Mouse (Mus musculus): Measurements from ENCODE around the gene Lcmt2.
"Not testable (repeated sequence)": the region's sequence is repeated elsewhere in the genome, so short reads cannot be mapped to it uniquely, and the experiment has no call there.

Gene Lcmt2

GRCm38 (mm10) chr2:121139266-121140017 is 1.0 kb downstream of the Lcmt2 start:
- Histone ChIP-seq H3K27me3 (ENCODE audit: control insufficient read depth, insufficient read depth, low read length, poor library complexity, severe bottlenecking) (no peaks in the 10 kb centered on the region), H3K36me3 (ENCODE audit: control insufficient read depth, insufficient read depth, low read length, poor library complexity, severe bottlenecking) (peaks cover 2% of the 10 kb centered on the region; the same call in 1 of the 2 replicates)
- DNase-seq (ENCODE audit: low read depth, low spot score), result peak; percentile 6

GRCm38 (mm10) chr2:121137371-121137770 is 3.1 kb downstream of the Lcmt2 start:
- no peaks in the 10 kb centered on the region for H3K36me3 ChIP-seq (ENCODE audit: control insufficient read depth, insufficient read depth, low read length, poor library complexity, severe bottlenecking)
- peak; percentile 15 for DNase-seq (ENCODE audit: low read depth, low spot score)
- no peaks in the 10 kb centered on the region for H3K27me3 ChIP-seq (ENCODE audit: control insufficient read depth, insufficient read depth, low read length, poor library complexity, severe bottlenecking)

DNA sequence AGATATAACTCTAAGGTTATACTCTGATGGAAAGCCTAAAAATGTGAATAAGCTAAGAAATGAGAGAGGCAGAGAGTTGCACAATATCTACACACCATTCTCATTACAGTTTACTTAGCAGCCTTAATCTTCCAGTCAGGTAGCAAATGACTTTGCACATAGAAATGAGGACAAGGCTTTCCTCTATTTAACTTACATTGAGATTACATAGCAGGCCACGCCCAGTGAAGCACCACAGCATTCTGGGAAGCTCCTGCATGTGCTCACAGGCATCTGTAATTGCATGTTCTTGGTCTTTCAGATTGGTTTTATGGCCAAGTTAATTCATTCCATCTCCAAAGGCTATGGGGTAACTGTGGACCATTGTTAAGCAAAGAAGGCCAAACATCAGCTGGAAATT is 7.6 kb downstream of the Lcmt2 start:
- Histone ChIP-seq H3K36me3 (ENCODE audit: control insufficient read depth, insufficient read depth, low read length, poor library complexity, severe bottlenecking) (no peaks in the 10 kb centered on the region), H3K27me3 (ENCODE audit: control insufficient read depth, insufficient read depth, low read length, poor library complexity, severe bottlenecking) (no peaks in the 10 kb centered on the region)
- no peak for DNase-seq (ENCODE audit: low read depth, low spot score)

DNA sequence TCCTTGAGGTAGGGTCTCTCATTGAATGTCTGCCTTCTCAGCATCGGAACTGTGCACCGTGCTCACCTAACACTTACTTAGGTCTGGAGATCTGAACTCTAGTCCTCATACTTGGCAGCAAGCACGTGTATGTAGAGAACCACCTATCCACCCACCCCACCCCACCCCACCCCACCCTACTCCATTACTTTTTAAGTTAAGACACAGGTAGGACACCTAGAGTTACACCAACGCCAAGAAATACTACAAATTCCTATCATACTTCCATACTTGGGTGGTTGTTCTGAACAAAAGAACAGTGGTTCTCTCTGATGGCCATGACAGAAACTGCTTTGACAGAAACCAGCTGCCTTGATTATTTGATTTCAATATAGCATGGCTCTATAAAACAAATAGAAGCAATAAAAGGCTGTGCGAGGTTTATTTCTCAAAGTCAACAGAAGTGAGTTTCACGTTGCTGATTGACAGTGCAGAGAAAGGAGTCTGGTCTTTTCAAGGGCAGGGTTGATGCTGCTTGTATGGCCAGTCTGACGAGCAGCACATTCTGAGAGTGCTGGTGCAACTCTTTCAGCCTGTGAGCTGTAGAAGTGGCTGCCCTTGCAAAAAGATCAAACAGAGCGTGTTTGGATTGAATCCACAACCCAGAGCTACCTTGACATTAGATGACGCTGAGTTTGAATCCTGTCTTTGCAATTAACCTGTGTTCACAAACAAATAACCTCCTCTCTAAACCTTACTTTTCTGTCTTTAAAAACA is 11.4 kb downstream of the Lcmt2 start:
- no peak for DNase-seq (ENCODE audit: low read depth, low spot score)
- Histone ChIP-seq H3K36me3 (ENCODE audit: control insufficient read depth, insufficient read depth, low read length, poor library complexity, severe bottlenecking) (no peaks in the 10 kb centered on the region), H3K27me3 (ENCODE audit: control insufficient read depth, insufficient read depth, low read length, poor library complexity, severe bottlenecking) (no peaks in the 10 kb centered on the region)

DNA sequence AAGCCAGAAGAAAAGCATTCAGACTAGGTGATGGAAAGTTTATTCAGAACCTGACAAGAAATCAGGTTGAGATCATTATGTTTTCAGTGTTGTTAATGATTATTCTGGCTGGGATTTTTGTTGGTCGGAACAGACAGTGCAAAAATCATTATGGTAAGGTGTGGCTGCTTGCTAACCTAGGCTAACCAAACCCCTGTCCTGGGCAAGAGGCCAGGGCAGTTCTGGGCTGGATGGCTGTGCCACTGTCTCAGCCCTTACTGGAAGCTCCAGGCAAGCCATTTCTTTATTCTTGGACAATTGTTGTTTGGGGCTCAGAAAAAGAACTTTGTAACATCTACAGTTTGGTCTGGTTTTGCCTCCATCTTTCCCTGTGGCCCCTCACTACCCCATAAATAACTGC is 12.9 kb downstream of the Lcmt2 start:
- H3K36me3 ChIP-seq (ENCODE audit: control insufficient read depth, insufficient read depth, low read length, poor library complexity, severe bottlenecking), result no peaks in the 10 kb centered on the region
- DNase-seq (ENCODE audit: low read depth, low spot score), result no peak
- no peaks in the 10 kb centered on the region for H3K27me3 ChIP-seq (ENCODE audit: control insufficient read depth, insufficient read depth, low read length, poor library complexity, severe bottlenecking)

DNA sequence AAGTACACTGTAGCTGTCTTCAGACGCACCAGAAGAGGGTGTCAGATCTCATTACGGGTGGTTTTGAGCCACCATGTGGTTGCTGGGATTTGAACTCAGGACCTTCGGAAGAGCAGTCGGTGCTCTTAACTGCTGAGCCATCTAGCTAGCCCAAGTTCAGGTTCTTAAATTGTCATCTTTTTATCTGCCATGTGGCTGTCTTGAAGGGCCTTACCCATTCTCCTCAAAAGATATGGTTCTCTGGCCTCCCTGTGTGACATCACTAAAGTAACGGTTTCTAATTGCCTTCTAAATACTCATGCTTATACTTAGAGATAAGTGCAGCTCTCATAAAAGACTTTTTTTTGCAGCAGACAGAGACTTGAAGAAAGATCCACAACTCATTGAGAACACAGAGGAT is 14.2 kb downstream of the Lcmt2 start:
- H3K27me3 ChIP-seq (ENCODE audit: control insufficient read depth, insufficient read depth, low read length, poor library complexity, severe bottlenecking); H3K36me3 ChIP-seq (ENCODE audit: control insufficient read depth, insufficient read depth, low read length, poor library complexity, severe bottlenecking); DNase-seq (ENCODE audit: low read depth, low spot score): not testable (repeated sequence)

DNA sequence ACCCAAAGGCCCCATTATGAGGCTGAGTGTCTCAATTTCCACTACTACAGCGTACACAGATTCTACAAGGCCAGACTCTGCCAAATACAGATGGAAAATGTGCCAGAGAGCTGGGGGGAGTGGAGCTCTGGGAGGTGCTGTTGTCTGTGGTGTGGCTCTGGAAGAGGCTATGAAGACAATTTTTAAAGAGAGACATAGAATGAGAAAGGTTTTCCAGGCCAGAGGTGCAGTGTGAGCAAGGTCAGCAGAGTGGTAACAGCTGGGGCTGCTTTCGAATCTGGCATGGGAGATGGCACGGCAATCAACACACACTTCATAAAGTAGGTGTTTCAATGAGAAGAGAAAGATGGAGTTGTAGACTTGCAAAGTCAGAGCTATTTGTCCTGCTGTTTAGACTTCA is 21.2 kb downstream of the Lcmt2 start:
- Histone ChIP-seq H3K36me3 (ENCODE audit: control insufficient read depth, insufficient read depth, low read length, poor library complexity, severe bottlenecking) (no peaks in the 10 kb centered on the region), H3K27me3 (ENCODE audit: control insufficient read depth, insufficient read depth, low read length, poor library complexity, severe bottlenecking) (no peaks in the 10 kb centered on the region; the same call in 1 of the 2 replicates)
- no peak for DNase-seq (ENCODE audit: low read depth, low spot score)

- Histone ChIP-seq H3K27me3 (ENCODE audit: control insufficient read depth, insufficient read depth, low read length, poor library complexity, severe bottlenecking) (no peaks in the 10 kb centered on the region), H3K36me3 (ENCODE audit: control insufficient read depth, insufficient read depth, low read length, poor library complexity, severe bottlenecking) (no peaks in the 10 kb centered on the region)
- no peak for DNase-seq (ENCODE audit: low read depth, low spot score)
Observed at GRCm38 (mm10) chr2:121115418-121115817, 25.0 kb downstream of the Lcmt2 start.

DNA sequence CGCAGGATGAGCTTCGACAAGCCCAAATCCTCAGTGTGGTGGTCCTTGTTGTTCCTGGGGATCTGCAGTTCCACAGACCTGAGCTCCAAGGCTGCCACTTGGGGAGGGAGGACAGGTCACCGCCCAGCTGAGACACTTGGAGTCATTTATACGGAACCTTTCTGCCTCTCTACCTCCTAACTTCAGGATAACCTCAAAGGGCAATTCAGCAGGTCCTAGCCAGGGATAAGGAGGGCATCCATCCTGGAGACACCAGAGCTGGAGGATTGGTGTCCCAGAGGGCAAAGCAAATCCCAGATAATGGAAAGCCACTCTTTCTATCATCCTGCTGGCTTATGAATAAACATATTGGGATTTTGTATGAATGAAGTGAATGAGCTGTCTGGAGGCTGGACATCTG is 30.8 kb downstream of the Lcmt2 start, which contains the start of gene Tgm7:
TSS of gene Tgm7 (minus strand) at position 101 of the 400 bp plus-strand sequence.
- DNase-seq (ENCODE audit: low read depth, low spot score), result no peak
- no peaks in the 10 kb centered on the region for H3K36me3 ChIP-seq (ENCODE audit: control insufficient read depth, insufficient read depth, low read length, poor library complexity, severe bottlenecking)
- H3K27me3 ChIP-seq (ENCODE audit: control insufficient read depth, insufficient read depth, low read length, poor library complexity, severe bottlenecking), result no peaks in the 10 kb centered on the region; the same call in 1 of the 2 replicates

DNA sequence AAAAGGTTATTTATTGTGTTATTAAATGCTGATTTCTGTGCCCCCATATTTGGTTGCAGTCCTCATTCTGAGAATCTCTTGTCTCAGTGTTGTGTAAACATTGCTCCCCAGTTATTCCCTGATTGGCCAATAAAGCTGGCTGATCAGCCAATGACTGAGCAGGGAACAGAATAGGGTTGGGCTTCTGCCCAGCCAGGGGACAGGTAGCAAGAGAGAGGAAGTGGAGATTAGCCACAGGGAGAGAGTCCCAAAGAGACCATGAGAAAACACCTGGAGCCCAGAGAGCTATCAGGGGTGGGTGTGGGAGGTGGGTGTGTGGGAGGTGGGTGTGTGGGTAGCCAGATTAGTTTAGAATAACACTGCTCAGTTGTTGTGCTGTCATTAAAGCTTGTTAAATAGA is 34.5 kb downstream of the Lcmt2 start:
- Histone ChIP-seq H3K36me3 (ENCODE audit: control insufficient read depth, insufficient read depth, low read length, poor library complexity, severe bottlenecking) (no peaks in the 10 kb centered on the region), H3K27me3 (ENCODE audit: control insufficient read depth, insufficient read depth, low read length, poor library complexity, severe bottlenecking) (no peaks in the 10 kb centered on the region; the same call in 1 of the 2 replicates)
- no peak for DNase-seq (ENCODE audit: low read depth, low spot score)

DNA sequence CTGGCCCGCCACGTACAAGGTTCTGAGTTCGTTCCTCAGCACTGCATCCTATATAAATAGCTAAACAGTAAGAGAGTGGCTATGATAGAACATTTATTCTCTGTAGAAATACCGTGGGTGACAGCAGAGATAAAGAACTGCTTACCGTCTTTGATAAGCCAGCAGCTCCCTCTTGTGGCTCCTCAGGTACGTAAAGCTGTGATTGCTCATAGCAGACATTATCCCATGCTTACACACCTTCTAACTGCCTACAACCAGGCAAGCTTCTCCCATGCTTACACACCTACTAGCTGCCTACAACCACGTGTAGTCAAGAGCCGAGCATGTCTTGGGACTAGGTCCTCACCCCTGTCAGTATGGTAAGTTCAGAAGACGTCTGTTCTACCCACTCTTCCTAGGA is 38.4 kb downstream of the Lcmt2 start:
- DNase-seq (ENCODE audit: low read depth, low spot score), result peak; percentile 69
- H3K27me3 ChIP-seq (ENCODE audit: control insufficient read depth, insufficient read depth, low read length, poor library complexity, severe bottlenecking), result no peaks in the 10 kb centered on the region; the same call in 1 of the 2 replicates
- H3K36me3 ChIP-seq (ENCODE audit: control insufficient read depth, insufficient read depth, low read length, poor library complexity, severe bottlenecking), result no peaks in the 10 kb centered on the region

GRCm38 (mm10) chr2:121089751-121090150 is 50.7 kb downstream of the Lcmt2 start:
- H3K36me3 ChIP-seq (ENCODE audit: control insufficient read depth, insufficient read depth, low read length, poor library complexity, severe bottlenecking), result no peaks in the 10 kb centered on the region
- no peak for DNase-seq (ENCODE audit: low read depth, low spot score)
- no peaks in the 10 kb centered on the region for H3K27me3 ChIP-seq (ENCODE audit: control insufficient read depth, insufficient read depth, low read length, poor library complexity, severe bottlenecking)

DNA sequence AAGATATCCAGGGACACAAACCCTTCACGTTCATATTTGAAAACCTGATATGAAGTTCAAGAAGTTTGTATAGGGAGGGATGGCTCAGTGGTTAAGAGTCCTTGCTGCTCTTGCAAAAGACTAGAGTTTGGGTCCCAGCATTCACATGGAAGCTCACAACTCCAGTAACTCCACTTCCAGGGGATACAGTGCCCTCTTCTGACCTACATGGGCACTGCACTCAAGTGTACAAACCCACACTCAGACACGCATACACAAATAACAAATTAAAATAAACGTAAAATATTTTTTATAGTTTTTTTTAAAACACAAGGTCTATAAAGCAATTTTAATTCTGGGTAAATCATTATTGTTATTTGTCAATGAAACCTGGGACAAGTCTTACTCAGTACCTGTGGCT is 51.9 kb downstream of the Lcmt2 start:
- no peak for DNase-seq (ENCODE audit: low read depth, low spot score)
- no peaks in the 10 kb centered on the region for H3K36me3 ChIP-seq (ENCODE audit: control insufficient read depth, insufficient read depth, low read length, poor library complexity, severe bottlenecking)
- no peaks in the 10 kb centered on the region for H3K27me3 ChIP-seq (ENCODE audit: control insufficient read depth, insufficient read depth, low read length, poor library complexity, severe bottlenecking)

DNA sequence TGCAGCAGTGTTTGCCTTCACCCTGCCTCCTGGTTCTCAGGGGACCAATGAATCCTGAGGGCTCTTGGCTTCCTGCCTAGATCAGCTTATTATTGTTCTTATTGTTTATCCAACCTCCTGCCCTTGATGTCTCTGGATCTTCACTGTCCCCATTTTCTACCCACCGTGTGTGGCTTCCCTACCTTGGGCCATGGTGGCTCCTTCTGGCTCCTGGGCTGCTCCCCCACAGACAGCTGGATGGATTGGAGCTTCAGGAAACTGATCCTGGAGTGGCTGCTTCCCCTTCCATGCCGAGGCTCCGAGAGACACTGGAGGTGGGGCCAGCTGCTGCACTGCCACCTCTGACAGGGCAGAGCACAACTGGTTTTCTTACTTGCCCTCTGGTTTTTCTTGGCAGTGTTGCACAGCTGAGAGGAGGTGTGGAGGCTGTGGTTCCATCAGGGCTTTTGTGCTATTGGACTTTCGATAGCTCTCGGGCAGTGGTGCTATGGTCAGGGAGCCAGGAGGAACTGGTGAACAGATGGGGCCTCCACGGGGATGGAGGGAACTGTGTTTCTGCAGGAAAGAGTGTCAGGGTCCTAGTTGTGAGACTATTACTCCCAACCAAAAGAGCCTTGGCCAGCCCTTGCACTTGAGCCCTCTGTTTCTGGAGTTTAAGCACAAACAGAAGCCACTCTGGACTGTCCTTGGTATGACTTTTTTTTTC is 54.8 kb downstream of the Lcmt2 start, which contains the start of gene Tgm5:
TSS of gene Tgm5 (minus strand) at position 362 of the 706 bp plus-strand sequence.
- no peak for DNase-seq (ENCODE audit: low read depth, low spot score)
- no peaks in the 10 kb centered on the region for H3K27me3 ChIP-seq (ENCODE audit: control insufficient read depth, insufficient read depth, low read length, poor library complexity, severe bottlenecking)
- no peaks in the 10 kb centered on the region for H3K36me3 ChIP-seq (ENCODE audit: control insufficient read depth, insufficient read depth, low read length, poor library complexity, severe bottlenecking)

- no peaks in the 10 kb centered on the region for H3K36me3 ChIP-seq (ENCODE audit: control insufficient read depth, insufficient read depth, low read length, poor library complexity, severe bottlenecking)
- peak; percentile 5 for DNase-seq (ENCODE audit: low read depth, low spot score)
- H3K27me3 ChIP-seq (ENCODE audit: control insufficient read depth, insufficient read depth, low read length, poor library complexity, severe bottlenecking), result no peaks in the 10 kb centered on the region
Observed at GRCm38 (mm10) chr2:121082626-121083025, 57.8 kb downstream of the Lcmt2 start.

Data from splenic B cell, adult 2 months (primary cell).